Mouse (Mus musculus) ovary, postnatal 14 days (tissue): Measurements from ENCODE around the gene Ahcyl2.

Experiments used
- DNase-seq: peaks from one replicate; pipeline ENCODE4 v3.0.0; 2022; ENCODE audit warnings: low spot score

Gene Ahcyl2

DNA sequence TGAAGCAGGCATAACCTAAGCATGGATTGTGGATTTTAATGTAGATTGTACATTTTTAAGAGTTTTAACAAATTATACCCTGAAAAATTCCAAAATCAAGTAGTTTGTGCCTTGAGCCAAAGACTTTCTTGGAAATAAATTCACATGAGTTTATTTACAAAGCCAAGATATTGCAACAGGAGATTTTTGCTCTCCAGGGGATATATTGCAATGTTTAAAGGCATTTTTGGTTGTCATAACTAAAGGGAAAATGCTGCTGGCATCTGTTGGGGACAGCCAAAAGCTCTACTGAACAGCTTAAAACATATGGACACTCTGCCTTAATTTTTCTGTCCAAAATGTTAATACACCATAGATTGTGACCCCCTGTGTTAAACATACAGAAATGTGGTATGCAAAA is 146.3 kb downstream of the Ahcyl2 start:
- no peak for DNase-seq

DNA sequence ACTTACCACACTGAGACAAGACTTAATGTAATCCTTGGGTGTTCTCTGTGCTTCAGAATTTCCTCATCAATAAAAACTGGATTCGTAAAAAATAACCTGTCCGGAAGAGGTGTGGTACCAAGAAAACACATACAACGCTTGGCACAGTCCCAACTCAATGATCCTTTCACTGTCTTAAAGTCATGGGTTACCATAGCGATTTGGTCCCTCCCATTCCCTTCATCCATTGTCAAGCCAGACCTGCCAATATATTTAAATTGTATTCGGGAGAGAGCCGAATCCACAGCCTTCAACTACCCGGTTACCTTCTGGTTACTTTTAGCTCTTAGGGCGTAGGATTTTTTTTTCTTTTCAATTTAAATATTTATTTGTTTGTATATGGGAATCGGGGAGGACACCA is 148.0 kb downstream of the Ahcyl2 start:
- DNase-seq: no peak

DNA sequence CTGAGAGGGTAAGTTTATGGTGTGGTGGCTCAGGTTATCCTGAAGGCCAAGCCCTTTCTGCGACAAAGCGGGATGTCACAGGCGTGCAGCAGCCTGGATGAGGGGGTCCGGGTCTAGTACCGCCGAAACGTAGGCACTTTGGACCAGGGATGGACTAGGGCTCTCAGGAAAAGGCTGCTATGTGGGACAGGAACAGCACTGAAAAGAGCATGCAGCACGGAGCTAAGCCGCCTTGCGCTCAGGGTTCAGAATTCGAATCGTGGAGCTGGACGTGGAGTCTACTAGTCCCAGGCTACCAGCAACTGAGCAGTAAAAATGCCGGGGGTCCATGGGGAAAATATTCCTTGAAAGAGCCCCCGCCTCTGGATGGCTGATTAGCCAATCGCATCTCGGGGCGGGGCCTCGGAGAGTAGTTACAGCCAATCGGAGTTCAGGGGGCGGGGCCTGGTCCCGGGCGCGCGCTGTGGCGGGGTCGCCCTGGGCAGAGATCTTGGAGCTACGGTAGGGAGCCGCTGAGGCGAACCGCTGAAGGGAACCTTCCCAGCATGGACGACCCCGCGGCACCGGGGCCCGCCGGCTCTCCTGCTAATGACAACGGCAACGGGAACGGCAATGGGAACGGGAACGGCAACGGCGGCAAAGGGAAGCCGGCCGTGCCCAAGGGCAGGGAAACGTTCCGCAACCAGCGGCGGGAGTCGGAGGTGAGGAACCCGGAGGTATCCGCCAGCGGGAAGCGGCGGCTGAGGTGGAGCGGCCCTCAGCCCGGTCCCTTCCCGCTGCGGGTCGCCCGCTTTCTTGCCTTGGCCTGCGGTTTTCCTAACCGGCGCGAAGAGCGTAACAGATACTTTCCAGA is 148.9 kb downstream of the Ahcyl2 start, which contains the start of gene Strip2:
Gene Strip2, plus strand, starts transcription at position 483 of the 853 bp plus-strand sequence.
- peak; percentile 86 for DNase-seq

DNA sequence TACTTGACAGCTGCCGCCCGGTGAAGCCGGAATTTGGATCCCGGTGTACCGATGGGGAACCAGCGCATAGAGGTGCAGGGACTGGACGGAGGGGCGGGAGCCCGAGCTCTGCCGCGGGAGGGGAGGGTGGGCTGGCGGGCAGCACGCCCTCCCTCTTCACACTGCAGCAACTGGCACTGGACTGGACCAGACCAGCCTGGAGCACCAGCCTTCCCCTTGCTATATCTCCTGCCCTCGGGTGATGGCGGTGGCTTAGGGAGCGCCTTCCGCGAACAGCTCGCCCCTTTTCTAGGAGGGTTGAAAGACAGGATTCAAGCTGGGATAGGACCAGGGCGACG is 149.5 kb downstream of the Ahcyl2 start:
- no peak for DNase-seq

DNA sequence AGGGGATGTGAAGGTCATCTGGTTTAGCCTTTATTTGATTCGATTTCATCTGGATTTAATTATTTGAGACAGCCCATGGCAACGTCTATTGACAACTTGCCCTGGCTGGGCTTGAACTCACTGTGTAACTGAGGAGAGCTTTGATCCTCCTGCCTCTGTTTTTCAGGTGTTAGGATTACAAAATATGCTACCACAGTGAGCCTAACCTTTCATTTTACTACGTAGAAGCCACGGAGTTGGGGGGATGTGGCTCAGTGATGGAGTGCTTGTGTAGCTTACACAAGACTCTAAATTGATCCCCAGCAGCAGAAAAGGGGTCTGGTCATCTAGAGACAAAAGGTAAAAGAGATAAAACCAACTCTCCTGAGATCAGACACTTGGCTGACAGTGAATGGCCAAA is 150.1 kb downstream of the Ahcyl2 start:
- DNase-seq: no peak

DNA sequence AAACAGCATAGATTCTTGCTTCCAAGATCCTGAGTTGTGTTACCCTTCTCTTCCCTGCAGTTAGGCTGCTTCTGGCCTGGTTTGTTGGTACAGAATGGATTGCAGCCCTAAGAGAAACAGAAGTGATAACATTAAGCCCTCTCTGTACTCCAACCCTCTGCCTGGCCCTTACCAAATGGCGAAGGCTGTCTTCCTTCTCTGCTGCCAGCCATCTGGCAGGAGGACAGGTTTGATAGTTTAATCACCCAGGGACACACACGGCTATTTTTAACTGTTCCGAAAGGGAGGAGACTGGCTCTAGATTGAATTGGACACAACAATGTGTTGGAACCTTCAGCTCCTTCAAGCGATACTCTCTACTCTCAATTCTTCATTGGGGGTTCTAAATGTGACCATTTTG is 155.7 kb downstream of the Ahcyl2 start:
- DNase-seq: no peak

DNA sequence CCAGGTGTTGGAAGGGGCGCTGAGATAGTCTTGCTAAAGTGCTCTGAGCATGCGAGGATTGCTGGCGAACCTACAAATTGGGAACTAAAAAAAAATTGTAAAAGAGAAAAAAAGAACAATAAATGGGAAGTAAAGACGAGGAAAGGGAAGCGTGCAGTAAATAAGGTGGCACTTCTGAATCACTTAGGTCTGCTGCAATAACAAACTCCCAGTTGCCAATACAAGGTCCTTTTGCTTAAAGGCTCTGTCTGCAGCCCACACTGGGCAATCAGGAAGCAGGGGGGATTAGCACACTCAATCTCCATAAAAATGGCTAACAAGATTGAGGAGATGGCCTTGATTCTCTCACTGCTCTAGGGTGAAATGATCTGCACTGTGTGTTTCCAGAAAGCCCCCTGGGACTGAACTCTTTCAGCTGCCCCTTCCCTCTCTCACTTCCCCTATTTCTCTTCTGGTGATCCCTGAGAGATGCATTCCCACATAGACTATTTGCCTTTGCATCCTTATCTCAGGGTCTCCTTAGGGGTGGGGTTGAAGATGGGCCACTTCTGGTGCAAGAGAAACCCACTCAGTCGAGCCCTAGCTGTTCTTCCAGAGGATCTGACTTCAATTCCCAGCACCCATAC is 157.9 kb downstream of the Ahcyl2 start:
- no peak for DNase-seq

DNA sequence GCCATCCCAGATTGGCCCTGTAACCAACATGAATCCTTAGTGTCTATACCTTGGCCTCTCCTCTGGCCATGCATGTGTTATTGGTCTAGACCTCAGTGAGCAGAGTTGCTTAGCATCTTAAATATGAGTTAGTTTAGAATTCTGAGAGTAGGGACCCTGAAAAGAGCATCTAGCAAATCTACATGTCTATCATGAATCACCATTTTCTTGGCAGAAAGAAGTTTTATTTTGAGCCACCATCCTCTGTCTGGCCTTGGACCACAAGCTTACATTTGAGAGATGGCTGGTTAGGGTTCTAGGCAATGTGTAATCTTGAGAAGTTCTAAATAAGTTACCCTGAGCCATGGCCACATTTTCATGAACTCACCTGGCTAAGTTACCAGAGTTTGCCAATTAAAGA is 162.3 kb downstream of the Ahcyl2 start:
- no peak for DNase-seq

DNA sequence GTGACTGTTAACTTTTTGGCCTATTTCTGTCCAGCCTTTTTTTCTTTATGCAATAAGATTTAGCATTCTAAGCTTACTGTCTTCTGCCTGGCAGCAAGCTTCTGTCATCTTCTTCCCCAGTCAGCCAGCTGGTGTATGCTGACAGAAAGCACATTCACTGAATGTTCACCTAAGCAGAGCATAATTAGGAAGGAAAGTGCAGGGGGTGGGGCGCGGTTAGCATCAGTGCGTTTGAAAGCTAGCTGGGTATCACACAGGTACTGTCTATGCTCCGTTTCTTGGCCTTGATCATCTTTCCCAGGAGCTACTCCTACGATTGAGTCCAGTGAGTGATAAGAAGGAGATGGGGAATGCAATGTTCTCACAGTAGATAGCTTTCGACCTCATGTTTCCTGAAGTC is 162.9 kb downstream of the Ahcyl2 start:
- no peak for DNase-seq

DNA sequence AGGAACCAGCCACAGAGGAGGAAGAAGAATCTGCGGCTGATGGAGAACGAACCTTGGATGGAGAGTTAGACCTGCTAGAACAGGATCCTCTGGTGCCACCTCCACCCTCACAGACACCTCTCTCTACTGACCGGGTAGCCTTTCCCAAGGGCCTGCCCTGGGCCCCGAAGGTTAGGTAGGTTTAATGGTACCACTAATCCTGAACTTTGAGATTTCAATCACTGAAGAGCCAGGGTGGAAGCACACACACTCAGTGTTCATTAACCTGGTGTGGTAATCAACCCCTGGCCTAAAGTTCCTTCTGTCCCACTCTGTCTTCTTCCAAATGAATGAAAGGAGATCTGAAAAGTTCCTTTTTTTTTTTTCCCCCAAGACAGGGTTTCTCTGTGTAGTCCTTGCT is 163.4 kb downstream of the Ahcyl2 start:
- no peak for DNase-seq

DNA sequence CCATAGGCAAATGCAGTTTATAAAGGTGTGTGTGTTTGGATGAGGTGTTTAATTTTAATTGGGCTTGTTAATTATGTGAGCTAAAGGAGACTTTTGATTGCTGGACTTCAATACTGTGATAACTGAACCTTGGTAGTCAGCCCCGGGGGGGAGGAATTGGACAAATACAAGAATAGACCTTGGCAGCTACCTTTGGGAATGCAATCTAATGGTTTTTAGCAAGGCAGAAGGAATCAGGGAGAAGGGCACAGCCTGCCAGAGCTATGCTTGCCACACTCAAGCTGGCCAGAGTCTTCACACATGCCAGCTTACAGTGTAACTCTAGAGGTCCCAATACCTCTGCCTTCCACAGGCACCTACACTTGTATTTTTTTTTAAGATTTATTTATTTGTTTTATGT is 167.9 kb downstream of the Ahcyl2 start:
- DNase-seq: no peak

DNA sequence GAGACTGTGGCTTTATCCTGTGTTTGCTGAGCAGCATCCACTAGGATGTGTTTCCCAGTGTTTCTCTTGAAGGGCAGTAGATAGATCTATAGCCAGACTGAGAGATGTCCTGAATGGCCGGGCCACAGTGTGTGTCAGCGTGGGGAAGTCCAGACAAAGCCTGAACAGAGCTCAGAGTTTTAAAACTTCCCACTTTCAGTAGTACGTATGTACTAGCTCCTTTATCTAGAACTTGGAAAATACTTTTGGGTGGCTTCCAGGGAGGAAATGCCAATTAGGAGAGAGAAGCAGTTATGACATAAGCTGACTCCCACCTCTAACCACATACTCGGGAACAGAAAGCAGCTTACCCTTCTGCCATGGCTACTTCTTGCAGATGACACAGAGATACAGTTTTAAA is 172.6 kb downstream of the Ahcyl2 start:
- DNase-seq: peak; percentile 22

DNA sequence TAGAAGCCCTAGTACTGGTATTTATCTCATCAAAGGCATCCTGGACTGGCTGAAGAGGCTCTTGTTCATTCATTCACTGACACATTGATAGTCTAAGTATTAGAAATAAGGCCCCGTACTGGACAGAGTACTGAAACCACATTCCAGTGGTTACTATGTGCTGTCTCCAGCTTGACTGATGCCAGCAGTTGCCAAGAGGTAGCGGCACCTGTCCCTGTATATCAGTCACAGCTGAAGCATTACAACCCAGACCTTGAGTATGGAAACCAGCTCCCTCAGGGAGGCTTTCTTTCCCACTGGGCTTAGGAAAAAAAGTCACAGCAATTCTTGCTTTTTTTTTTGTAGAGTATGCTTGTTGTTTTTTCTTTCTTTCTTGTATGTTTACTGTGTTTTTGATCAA is 173.2 kb downstream of the Ahcyl2 start:
- no peak for DNase-seq

DNA sequence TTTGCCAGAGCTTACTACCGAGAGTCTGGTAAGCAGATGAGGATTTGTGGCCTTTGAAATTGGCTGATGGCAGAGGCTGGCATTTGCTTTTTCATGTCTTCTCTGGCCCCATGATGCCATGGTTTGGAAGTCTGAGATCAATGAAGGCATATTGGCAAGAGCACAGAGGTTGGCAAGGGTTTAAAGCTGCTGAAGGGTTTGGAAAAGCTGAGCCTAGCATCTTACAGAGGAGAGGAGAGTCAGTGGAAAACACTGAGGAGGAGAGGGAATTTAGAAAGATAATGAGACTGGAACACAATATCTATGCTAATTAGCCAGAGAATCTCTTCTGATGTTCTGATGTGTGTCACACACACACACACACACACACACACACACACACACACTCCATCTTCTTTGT is 176.7 kb downstream of the Ahcyl2 start:
- DNase-seq: no peak

DNA sequence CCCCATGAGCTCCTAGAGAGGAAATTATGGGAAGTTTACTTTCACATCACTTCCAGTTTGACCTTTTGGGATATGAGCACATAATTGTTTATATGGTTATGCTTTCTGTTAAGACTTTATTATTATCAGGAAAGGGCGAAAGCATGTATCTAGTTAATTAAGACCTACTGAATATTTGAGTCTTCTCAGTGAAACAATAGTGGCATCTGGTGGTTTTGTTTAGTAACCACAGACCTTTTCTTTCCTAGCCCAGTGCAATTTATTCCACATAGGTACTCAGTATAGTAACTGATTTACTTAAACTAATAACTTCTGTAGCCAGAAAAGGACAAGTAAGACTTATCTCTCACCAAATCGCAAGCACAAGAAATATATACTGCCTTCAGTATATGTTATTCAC is 178.8 kb downstream of the Ahcyl2 start:
- DNase-seq: no peak

DNA sequence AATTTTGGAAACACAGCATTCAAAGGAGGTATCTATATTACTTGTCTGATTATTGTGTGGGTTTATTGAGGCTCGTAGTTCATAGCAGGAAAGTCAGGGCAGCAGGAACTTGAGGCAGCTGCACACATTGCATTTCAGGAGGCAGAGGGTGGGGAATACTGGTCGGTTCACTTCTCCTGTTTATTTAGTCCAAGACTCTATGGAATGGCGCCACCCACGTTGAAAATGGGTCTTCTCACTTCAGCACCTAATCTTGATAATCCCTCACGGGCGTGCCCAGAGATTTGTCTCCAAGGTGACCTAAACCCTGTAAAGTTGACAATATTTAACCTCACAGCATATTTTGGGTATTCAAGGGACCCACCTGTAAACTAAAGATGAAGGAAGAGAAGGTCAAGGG is 180.0 kb downstream of the Ahcyl2 start:
- DNase-seq: no peak

DNA sequence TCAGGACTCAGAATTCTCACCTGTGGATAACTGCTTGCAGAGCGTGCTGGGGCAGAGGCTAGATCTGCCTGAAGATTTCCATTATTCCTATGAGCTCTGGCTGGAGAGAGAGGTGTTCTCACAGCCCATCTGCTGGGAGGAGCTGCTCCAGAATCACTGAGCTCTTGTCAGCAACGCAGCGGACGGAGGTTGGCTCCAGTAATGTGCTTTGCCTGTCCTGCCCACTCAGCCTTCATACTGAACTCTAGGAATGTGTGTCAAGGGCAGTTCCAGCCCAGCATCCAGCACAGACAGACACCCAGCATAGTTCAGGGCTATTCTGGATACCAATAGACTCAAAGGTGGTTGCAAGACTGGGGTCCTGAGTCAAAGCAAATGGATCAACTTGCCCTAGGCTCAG is 188.9 kb downstream of the Ahcyl2 start:
- DNase-seq: no peak

DNA sequence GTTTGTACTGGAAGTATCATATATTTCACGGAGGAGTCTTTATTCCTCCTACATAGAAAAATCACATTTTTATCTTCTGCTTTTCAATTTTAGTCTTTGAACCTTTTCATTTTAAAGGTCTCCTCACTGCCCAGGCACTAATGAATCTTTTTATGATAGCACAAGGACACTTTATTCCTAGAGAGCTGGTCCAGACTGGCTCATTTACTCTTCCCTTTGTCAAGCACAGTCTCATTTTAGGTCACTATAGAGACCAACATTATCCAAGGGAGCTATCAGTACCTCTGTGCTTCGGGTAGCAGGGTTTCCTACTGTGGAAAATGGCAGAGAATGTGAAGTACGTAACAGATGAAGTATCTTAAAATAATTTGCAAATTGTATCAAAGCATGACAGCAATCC is 190.9 kb downstream of the Ahcyl2 start:
- no peak for DNase-seq

DNA sequence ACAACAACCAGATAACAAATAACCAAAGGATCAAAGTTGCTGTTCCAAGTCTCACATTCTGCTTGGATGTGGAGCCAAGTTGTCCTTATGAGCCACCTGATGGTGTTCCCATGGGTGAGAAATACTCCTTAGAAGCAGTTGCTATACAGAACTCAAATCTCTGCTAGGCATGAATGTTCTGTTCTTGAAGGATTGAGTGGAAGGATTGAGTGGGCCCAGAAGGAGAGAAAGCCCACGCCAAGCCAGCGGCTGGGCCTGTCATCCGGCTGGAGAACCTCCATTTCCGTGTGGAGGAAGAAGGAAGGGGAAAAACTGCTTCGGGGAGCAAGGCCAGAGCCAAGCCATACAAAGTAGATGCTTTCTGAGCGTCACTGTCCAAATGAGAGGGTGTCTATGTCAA is 193.3 kb downstream of the Ahcyl2 start:
- no peak for DNase-seq
